Mouse (Mus musculus): ENCODE measurements around the gene 2410004P03Rik. TPM values are rescaled to one million over a fixed set of nuclear protein-coding genes. Genes with fewer than 3 reads are reported as not detected.
A peak's percentile ranks its signal among the peaks of the same experiment; 100 is the strongest.

Gene 2410004P03Rik
- polyA plus RNA-seq, 1 experiment: 0.28 TPM

DNA sequence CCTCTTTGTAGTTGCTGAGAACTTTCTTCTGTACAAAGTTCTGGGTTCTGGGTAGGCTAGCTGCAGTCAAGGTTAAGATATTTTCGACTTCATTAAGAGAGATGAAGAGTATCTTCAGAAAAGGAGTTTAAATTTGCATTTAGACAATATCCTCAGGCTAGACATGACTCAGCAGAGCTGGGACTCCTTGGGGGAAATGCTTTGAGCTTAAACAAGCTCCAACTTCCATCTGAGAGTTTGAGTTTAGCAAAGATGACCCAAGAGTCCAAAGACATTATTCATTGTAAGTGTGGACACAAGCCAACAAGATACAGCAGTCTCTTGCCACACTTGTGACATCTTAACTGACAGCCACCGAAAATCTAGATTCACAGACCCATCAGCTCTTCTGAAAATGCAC lies 27.9 kb upstream of the 2410004P03Rik start:
- TF ChIP-seq POLR2A (IDR thresholded peaks at IDR 0.05; ENCODE audit: insufficient read depth, low read length) (no peak), EP300 (IDR thresholded peaks at IDR 0.05; ENCODE audit: insufficient read depth, low read depth, low read length) (no peak), CTCF (IDR thresholded peaks at IDR 0.05; ENCODE audit: low read depth, low read length) (no peak)
- H3K9me3 ChIP-seq (replicated peaks; ENCODE audit: control insufficient read depth, insufficient read depth, low read length, poor library complexity, severe bottlenecking): no peaks in the 10 kb centered on the region; the same call in 1 of the 2 replicates
- no peaks in the 10 kb centered on the region for H3K27me3 ChIP-seq (ENCODE audit: control insufficient read depth, insufficient read depth, low read length, poor library complexity, severe bottlenecking)
- H3K4me1 ChIP-seq (ENCODE audit: control insufficient read depth, insufficient read depth, low read length): no peaks in the 10 kb centered on the region
- no peaks in the 10 kb centered on the region for H3K36me3 ChIP-seq (ENCODE audit: control insufficient read depth, insufficient read depth, low read length, poor library complexity, severe bottlenecking)
- no peak overlapping the region for H3K4me3 ChIP-seq (ENCODE audit: low read depth, low read length)
- no peak overlapping the region for H3K27ac ChIP-seq (ENCODE audit: insufficient read depth, low read length)
- no peak overlapping the region for H3K9ac ChIP-seq (ENCODE audit: low read depth, poor library complexity, severe bottlenecking)

DNA sequence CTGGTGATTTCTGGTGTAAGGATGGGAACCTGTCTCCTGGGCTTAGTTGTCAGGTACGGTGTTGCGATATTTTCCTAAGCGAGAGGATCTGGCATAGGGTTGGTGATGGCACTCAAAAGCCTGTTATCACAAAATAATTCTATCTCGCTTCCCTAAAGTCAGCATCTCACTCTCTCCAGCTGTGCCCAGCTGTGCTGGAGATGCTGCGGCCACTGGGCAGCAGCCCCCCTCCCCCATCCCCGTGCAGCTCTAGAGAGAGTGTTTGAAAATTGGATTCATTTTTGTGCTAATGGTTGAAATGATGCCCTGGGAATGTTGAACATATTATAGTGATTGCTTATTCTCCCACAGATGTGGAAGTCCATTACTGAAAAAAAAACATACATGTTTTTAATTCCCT lies 26.7 kb upstream of the 2410004P03Rik start:
- Histone ChIP-seq H3K4me1 (ENCODE audit: control insufficient read depth, insufficient read depth, low read length) (no peaks in the 10 kb centered on the region), H3K36me3 (ENCODE audit: control insufficient read depth, insufficient read depth, low read length, poor library complexity, severe bottlenecking) (no peaks in the 10 kb centered on the region), H3K27me3 (ENCODE audit: control insufficient read depth, insufficient read depth, low read length, poor library complexity, severe bottlenecking) (no peaks in the 10 kb centered on the region), H3K9me3 (replicated peaks; ENCODE audit: control insufficient read depth, insufficient read depth, low read length, poor library complexity, severe bottlenecking) (no peaks in the 10 kb centered on the region; the same call in 1 of the 2 replicates), H3K27ac (ENCODE audit: insufficient read depth, low read length) (no peak overlapping the region), H3K4me3 (ENCODE audit: low read depth, low read length) (no peak overlapping the region), H3K9ac (ENCODE audit: low read depth, poor library complexity, severe bottlenecking) (no peak overlapping the region)
- TF ChIP-seq EP300 (IDR thresholded peaks at IDR 0.05; ENCODE audit: insufficient read depth, low read depth, low read length) (no peak), POLR2A (IDR thresholded peaks at IDR 0.05; ENCODE audit: insufficient read depth, low read length) (no peak), CTCF (IDR thresholded peaks at IDR 0.05; ENCODE audit: low read depth, low read length) (no peak)

DNA sequence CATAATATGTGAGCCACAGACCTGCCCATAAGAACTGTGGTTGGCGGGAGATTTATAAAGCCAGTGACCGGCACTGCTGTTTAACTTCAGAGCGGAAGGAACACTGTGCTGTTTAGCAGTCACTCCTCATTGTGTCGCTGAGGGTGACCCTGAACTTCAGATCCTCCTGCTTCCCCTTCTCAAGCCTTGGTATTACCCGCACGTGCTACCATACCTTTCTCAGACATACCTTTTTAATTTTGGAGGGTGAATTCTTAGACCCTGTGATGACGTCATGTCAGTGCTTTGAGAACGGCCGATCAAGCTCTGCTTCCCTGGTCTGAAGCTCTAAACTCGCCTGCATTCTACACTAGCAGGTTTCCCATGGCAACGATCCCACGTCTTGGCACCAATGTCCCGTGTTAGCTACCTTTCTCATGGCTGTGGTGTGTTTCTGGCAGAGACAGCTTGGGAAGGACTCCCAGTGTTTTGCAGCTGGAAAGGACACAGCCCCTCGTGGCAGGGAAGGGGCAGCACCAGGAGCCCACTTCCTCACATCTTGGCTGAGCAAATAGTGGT lies 25.6 kb upstream of the 2410004P03Rik start:
- no peak overlapping the region for H3K4me3 ChIP-seq (ENCODE audit: low read depth, low read length)

GRCm38 (mm10) chr12:17036532-17036931 lies 25.0 kb upstream of the 2410004P03Rik start:
- Histone ChIP-seq H3K27me3 (ENCODE audit: control insufficient read depth, insufficient read depth, low read length, poor library complexity, severe bottlenecking) (no peaks in the 10 kb centered on the region), H3K27ac (ENCODE audit: insufficient read depth, low read length) (no peak overlapping the region)

More for the DNA sequence above, 25.6 kb upstream of the 2410004P03Rik start:
- TF ChIP-seq POLR2A (IDR thresholded peaks at IDR 0.05; ENCODE audit: insufficient read depth, low read length) (no peak), CTCF (IDR thresholded peaks at IDR 0.05; ENCODE audit: low read depth, low read length) (no peak), EP300 (IDR thresholded peaks at IDR 0.05; ENCODE audit: insufficient read depth, low read depth, low read length) (no peak)
- Histone ChIP-seq H3K4me1 (ENCODE audit: control insufficient read depth, insufficient read depth, low read length) (no peaks in the 10 kb centered on the region), H3K36me3 (ENCODE audit: control insufficient read depth, insufficient read depth, low read length, poor library complexity, severe bottlenecking) (no peaks in the 10 kb centered on the region), H3K9me3 (replicated peaks; ENCODE audit: control insufficient read depth, insufficient read depth, low read length, poor library complexity, severe bottlenecking) (no peaks in the 10 kb centered on the region; the same call in 1 of the 2 replicates), H3K9ac (ENCODE audit: low read depth, poor library complexity, severe bottlenecking) (no peak overlapping the region), H3K27me3 (ENCODE audit: control insufficient read depth, insufficient read depth, low read length, poor library complexity, severe bottlenecking) (no peaks in the 10 kb centered on the region), H3K27ac (ENCODE audit: insufficient read depth, low read length) (no peak overlapping the region)

DNA sequence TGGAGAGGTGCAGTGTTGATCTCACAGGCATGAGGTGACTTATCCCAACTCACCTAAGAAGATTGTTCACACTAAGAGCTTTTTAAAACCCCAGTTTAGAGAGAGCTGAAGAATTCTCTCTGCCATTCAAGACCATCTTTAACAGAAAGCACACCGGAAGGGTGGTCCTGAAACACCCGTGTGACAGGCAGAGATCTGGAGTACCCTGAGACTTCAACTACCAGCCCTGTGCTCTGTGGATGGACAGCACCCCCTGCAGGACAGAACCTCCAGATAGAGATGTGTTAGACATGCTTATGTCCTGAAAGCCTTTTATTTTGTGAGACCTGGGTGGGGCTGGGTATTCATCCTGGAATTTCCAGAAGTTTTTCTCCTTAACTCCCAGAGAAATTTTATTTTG lies 23.6 kb upstream of the 2410004P03Rik start:
- Histone ChIP-seq H3K4me3 (ENCODE audit: low read depth, low read length) (no peak overlapping the region), H3K36me3 (ENCODE audit: control insufficient read depth, insufficient read depth, low read length, poor library complexity, severe bottlenecking) (no peaks in the 10 kb centered on the region), H3K9me3 (replicated peaks; ENCODE audit: control insufficient read depth, insufficient read depth, low read length, poor library complexity, severe bottlenecking) (no peaks in the 10 kb centered on the region), H3K4me1 (ENCODE audit: control insufficient read depth, insufficient read depth, low read length) (no peaks in the 10 kb centered on the region), H3K27ac (ENCODE audit: insufficient read depth, low read length) (no peak overlapping the region), H3K9ac (ENCODE audit: low read depth, poor library complexity, severe bottlenecking) (no peak overlapping the region), H3K27me3 (ENCODE audit: control insufficient read depth, insufficient read depth, low read length, poor library complexity, severe bottlenecking) (no peaks in the 10 kb centered on the region)
- no peak for TF ChIP-seq EP300 (IDR thresholded peaks at IDR 0.05; ENCODE audit: insufficient read depth, low read depth, low read length)
- peak; percentile 52 for TF ChIP-seq CTCF (IDR thresholded peaks at IDR 0.05; ENCODE audit: low read depth, low read length)

More at GRCm38 (mm10) chr12:17036532-17036931, 25.0 kb upstream of the 2410004P03Rik start:
- no peak overlapping the region for H3K9ac ChIP-seq (ENCODE audit: low read depth, poor library complexity, severe bottlenecking)
- H3K4me3 ChIP-seq (ENCODE audit: low read depth, low read length): no peak overlapping the region
- H3K9me3 ChIP-seq (replicated peaks; ENCODE audit: control insufficient read depth, insufficient read depth, low read length, poor library complexity, severe bottlenecking): no peaks in the 10 kb centered on the region; the same call in 1 of the 2 replicates
- no peaks in the 10 kb centered on the region for H3K36me3 ChIP-seq (ENCODE audit: control insufficient read depth, insufficient read depth, low read length, poor library complexity, severe bottlenecking)
- H3K4me1 ChIP-seq (ENCODE audit: control insufficient read depth, insufficient read depth, low read length): no peaks in the 10 kb centered on the region
- TF ChIP-seq POLR2A (IDR thresholded peaks at IDR 0.05; ENCODE audit: insufficient read depth, low read length): no peak
- no peak for TF ChIP-seq EP300 (IDR thresholded peaks at IDR 0.05; ENCODE audit: insufficient read depth, low read depth, low read length)
- TF ChIP-seq CTCF (IDR thresholded peaks at IDR 0.05; ENCODE audit: low read depth, low read length): no peak

DNA sequence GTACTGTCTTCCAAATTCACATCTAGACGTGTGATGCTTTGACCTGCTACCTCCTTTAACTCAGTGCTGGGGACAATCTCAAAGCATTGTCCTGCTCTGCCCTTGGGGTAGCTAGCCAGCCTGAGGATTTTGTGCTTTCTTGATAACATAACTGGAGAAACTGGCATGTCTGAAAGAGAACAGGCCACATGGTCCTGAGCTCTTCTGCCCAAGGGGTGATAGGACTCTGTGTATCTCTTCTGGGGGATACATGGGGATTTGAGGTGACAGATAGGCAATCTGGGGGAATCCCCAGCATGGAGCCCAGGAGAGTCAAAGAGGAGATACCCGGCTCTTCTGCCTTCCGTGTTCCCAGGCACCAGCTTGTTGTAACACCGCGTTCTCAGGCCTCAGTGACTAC lies 23.1 kb upstream of the 2410004P03Rik start:
- no peak overlapping the region for H3K4me3 ChIP-seq (ENCODE audit: low read depth, low read length)
- no peak overlapping the region for H3K27ac ChIP-seq (ENCODE audit: insufficient read depth, low read length)
- no peaks in the 10 kb centered on the region for H3K36me3 ChIP-seq (ENCODE audit: control insufficient read depth, insufficient read depth, low read length, poor library complexity, severe bottlenecking)
- H3K4me1 ChIP-seq (ENCODE audit: control insufficient read depth, insufficient read depth, low read length): no peaks in the 10 kb centered on the region
- TF ChIP-seq POLR2A (IDR thresholded peaks at IDR 0.05; ENCODE audit: insufficient read depth, low read length) (no peak), CTCF (IDR thresholded peaks at IDR 0.05; ENCODE audit: low read depth, low read length) (no peak), EP300 (IDR thresholded peaks at IDR 0.05; ENCODE audit: insufficient read depth, low read depth, low read length) (no peak)
- H3K9me3 ChIP-seq (replicated peaks; ENCODE audit: control insufficient read depth, insufficient read depth, low read length, poor library complexity, severe bottlenecking): no peaks in the 10 kb centered on the region
- no peaks in the 10 kb centered on the region for H3K27me3 ChIP-seq (ENCODE audit: control insufficient read depth, insufficient read depth, low read length, poor library complexity, severe bottlenecking)
- no peak overlapping the region for H3K9ac ChIP-seq (ENCODE audit: low read depth, poor library complexity, severe bottlenecking)
